Mouse (Mus musculus) small intestine, adult 2 months (tissue): ENCODE measurements around the gene Cyp2s1.

Experiments
- CTCF ChIP-seq: fragments of 200-500 bp; IDR thresholded peaks from 2 replicates; pipeline ENCODE4 v1.5.1; 2012; ENCODE audit warnings: low read depth, mild to moderate bottlenecking, control low read depth, inconsistent platforms, low read length, moderate library complexity, mixed read lengths; ENCODE audit not compliant: insufficient replicate concordance, insufficient read length; ENCODE audit errors: extremely low read depth
- POLR2A ChIP-seq: fragments of 200-500 bp; IDR thresholded peaks from 2 replicates; pipeline ENCODE4 v1.6.1; 2012; ENCODE audit warnings: low read depth, mild to moderate bottlenecking, control low read depth, inconsistent platforms, low read length, moderate library complexity

GRCm38 (mm10) chr7:25766108-25766507 is 50.6 kb downstream of the Cyp2s1 start:
- TF ChIP-seq CTCF (no peak), POLR2A (no peak)
